Mouse (Mus musculus): Measurements from ENCODE around the gene Pld3. TPM values are rescaled to one million over a fixed set of nuclear protein-coding genes. Genes with fewer than 3 reads are reported as not detected.

Gene Pld3
- polyA plus RNA-seq (2021): 148 TPM

DNA sequence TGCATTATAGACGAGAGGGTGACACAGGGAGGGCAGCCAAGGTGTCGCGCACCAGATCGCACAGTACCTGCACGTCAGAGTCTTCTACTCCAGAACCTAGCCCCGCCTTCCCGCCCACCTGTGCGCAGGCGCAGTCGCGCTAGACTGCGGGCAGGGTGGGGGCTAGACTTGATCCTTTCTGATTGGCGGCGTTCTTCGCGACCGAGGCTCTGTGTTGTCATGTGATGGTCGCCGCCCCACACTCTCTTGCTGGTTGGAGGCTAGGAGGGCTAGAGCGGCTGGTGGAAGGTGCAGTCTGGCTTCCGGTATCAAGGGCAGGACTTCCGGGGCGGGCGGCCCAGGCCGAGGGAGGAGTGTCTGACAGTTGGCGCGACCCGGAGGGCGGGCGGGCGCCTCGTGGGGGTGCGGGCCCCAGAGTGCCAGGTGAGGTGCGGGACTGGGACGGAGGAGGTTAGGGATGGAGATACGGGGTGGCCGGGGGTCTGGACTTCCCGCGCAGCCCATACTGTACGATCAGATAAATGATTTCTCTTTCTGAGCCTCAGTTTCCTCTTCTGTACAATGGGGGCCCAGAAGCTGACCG, at the start of gene Pld3, which contains the start of gene 2310022A10Rik:
TSS of gene Pld3 (minus strand) at position 288 of the 583 bp plus-strand sequence.
TSS of gene 2310022A10Rik (plus strand) at position 303 of the 583 bp plus-strand sequence.
- POLR2A ChIA-PET: interaction anchor here (0.9 to 1.0 kb wide), 2 partner anchors 9 to 27 kb away, joined by 3 read pairs; no protein-coding TSS in a partner anchor
- in situ Hi-C loops (cut with MboI; ENCODE audit: low pct_unique_long_range_greater_than_20kb): no loop called here
- CTCF ChIA-PET: interaction anchor here (0.8 kb wide), 1 partner anchor 45 kb away, joined by 3 read pairs; no protein-coding TSS in a partner anchor
- H3K27me3 ChIP-seq: no peaks in the 10 kb centered on the region
- ATAC-seq: peak; percentile 99
- no peak for TF ChIP-seq CTCF (IDR thresholded peaks at IDR 0.05)
- peak; percentile 63 for DNase-seq (ENCODE audit: low read depth, low spot score)

DNA sequence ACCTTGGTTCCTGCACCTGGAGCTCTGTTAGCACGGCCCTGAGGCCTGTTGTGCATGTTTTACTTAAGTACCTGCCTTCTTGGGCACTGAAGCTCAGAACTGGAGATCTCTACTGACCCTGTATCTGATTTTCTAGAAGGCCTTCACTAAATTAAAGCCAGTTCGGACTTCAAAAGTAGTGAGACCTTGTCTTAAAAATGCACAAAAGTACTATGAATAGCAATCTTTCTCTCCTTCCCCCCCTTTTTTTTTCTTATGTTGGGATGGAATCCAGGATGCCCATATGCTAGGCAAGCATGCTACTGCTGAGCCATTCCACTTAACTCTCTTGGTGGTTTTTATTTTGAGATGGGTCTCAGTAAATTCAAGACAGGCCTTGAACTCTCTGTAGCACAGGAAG, 49.1 kb upstream of the Pld3 start:
- no peaks in the 10 kb centered on the region for H3K27me3 ChIP-seq
- in situ Hi-C loops (cut with MboI; ENCODE audit: low pct_unique_long_range_greater_than_20kb): no loop called here
- no peak for ATAC-seq
- DNase-seq (ENCODE audit: low read depth, low spot score): no peak
- ChIA-PET POLR2A (interaction anchor here (1.7 kb wide), 1 partner anchor 10 kb away, joined by 6 read pairs; the partner anchor contains the start of gene Akt2), CTCF (no interaction called here)
- TF ChIP-seq CTCF (IDR thresholded peaks at IDR 0.05): no peak

DNA sequence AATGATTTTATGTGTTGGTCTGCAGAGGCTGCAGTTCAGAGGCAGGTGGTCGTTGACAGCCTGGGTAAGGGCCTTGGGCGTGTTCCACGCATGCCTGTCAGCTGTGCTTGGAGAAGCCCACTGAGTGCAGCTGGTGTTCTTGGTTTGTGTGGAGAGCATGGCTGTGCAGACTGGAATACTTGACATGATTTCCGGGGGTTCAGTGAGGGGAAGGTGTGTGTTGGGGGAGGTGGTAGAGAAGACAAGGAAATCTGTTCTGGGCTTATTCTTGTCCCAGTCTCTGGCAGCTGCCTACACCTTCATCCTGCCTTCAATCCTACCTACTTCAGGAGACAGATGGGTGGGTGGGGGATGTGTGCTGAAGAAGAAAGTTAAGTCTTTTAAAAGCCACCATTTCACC, 48.6 kb upstream of the Pld3 start:
- ATAC-seq: no peak
- no peaks in the 10 kb centered on the region for H3K27me3 ChIP-seq
- TF ChIP-seq CTCF (IDR thresholded peaks at IDR 0.05): no peak
- in situ Hi-C loops (cut with MboI; ENCODE audit: low pct_unique_long_range_greater_than_20kb): no loop called here
- no peak for DNase-seq (ENCODE audit: low read depth, low spot score)
- ChIA-PET POLR2A (interaction anchor here (1.7 kb wide), 1 partner anchor 10 kb away, joined by 6 read pairs; the partner anchor contains the start of gene Akt2), CTCF (no interaction called here)

DNA sequence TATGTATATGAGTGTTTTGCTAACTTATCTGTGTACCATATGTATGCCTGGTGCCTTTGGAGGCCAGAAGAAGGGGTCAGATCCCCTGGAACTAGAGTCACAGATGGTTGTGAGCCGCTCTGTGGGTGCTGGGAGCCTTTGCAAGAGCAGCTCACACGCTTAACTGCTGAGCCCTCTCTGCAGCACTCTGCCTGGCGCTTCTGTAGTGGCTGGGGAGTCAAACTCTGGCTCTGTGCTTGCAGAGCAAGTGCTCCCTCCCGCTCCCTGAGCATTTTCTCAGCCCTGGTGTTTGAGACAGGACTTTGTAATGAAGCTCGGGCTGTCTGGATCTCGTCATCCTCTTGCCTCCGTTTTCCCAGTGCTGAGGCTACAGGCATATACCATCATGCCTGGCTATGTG, 45.0 kb upstream of the Pld3 start:
- no peak for TF ChIP-seq CTCF (IDR thresholded peaks at IDR 0.05)
- POLR2A ChIA-PET: no interaction called here
- no peak for DNase-seq (ENCODE audit: low read depth, low spot score)
- ATAC-seq: no peak
- CTCF ChIA-PET: interaction anchor here (1.0 to 1.6 kb wide), 2 partner anchors 15 to 46 kb away, joined by 3 to 8 read pairs; no protein-coding TSS in a partner anchor
- H3K27me3 ChIP-seq: no peaks in the 10 kb centered on the region
- in situ Hi-C loops (cut with MboI; ENCODE audit: low pct_unique_long_range_greater_than_20kb): no loop called here

DNA sequence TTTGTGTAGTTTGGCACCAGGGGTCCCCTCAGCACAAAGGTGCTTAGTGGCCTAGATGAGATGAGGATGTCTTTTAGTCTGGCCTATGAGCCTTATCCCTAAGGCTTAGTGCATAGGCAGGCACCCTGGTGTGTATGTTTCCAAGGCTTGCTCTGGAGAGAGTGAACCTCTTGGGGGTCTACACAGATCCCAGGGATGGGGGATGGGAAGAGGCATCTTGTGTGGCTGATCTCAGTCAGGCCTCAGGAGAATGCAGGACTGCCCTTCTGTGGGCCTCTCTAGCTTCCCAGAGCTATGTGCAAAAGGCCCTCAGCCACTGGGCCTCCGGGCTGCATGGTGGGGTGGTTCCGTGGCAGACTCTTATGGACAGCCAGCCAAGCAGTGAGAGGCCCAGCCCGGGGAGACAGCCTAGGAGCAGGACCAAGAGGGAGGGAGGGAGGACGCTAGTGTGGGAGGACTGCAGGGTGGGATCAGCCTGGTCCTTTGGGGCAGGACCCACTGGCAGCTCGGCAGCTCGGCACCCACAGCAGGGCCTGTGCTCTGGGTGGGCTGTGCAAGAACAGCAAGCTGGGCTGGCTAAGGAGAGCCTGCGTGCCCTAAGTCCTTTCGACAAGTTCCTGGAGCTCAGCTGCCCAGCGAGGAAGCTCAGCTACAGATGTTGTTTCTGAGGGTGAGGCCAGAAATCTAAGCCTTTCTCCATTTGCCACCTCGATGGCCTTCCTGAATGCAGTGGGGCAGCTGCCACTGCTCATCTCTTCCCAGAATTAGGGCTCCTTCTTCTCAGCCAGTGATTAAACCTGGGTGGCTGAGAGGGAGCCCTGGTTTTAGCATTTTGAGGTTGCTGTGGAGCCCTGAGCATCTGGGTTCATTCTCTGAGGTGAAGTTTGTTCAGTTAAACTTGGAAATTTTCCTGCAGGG, 43.8 kb upstream of the Pld3 start:
- POLR2A ChIA-PET: no interaction called here
- no peak for ATAC-seq
- in situ Hi-C loops (cut with MboI; ENCODE audit: low pct_unique_long_range_greater_than_20kb): no loop called here
- no peak for DNase-seq (ENCODE audit: low read depth, low spot score)
- TF ChIP-seq CTCF (IDR thresholded peaks at IDR 0.05): no peak
- CTCF ChIA-PET: interaction anchor here (0.8 kb wide), 1 partner anchor 10 kb away, joined by 3 read pairs; no protein-coding TSS in a partner anchor
- H3K27me3 ChIP-seq: no peaks in the 10 kb centered on the region

DNA sequence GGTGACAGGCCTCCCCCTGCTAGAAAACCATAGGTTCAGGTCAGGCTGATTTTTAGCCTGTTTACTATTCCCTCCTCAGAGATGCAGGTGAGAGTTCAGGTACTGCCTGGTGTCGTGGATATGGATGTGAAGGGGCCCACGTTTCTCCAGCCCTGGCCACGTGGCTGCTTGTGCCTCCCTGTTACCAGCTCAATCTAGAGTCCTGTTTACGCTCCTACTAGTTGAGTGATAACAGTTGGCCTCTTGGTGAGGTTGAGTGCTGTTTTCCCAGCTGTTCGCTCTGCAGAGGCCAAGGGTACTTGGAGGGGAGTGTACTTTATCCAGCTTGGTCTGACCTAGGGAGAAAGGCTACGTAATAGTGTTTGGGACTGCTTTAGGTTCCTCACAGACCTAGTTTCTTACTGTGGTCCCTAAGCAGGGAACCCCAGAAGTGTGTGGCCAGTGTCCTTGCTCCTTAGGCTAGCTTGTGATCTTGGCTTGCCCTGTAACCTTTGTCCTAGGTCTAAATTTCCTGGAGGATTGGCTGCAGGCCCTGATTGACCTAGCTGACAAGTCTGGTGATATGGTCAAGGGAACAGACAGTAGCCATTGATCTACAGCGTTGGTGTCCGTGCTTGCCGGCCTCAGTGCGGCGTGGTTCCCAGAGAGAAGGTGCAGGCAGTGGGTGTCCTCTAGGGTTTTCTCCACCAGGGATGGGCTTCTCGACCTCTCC, 40.1 kb upstream of the Pld3 start:
- ATAC-seq (no peak), DNase-seq (ENCODE audit: low read depth, low spot score) (no peak)
- ChIA-PET POLR2A (interaction anchor here (0.6 to 2.1 kb wide), 5 partner anchors 9 to 96 kb away, joined by 3 to 6 read pairs (median 3); partner anchors contain the start of gene Zfp607b), CTCF (no interaction called here)
- no peaks in the 10 kb centered on the region for H3K27me3 ChIP-seq
- in situ Hi-C loops (cut with MboI; ENCODE audit: low pct_unique_long_range_greater_than_20kb): no loop called here
- no peak for TF ChIP-seq CTCF (IDR thresholded peaks at IDR 0.05)

DNA sequence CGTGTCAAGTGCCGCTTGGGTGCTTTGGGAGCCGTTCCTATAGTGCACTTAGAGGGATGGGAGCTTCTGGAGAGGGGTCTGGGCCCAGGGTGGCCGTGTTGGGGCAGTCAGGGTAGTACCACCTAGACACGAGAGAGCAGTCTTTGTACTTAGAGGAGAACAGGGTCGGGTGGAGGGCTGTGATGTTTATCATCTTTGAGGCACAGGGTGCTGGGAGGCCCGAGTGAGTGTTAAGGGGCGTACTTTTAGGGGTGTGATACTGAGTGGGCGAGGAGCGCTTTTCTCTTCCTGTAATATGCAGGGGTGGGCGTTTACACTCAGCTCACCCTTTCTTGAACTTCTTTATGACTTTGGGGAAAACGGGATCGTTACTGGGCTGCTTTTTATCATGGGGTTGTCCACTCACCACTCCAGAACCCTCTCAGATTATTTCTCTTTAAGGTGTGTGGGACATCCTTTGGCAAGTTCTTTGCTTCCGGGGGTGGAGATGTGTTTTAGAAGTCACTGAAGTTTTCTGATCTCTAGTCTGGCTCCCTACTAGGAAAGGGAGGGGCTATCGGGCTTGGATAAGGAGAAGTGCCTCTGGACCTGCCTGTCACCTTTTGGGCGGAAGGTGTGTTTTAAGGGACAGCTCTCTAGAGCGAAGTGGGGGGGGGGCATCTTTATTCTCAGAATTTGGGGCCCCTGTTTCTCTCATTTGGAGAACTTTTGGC, 39.4 kb upstream of the Pld3 start:
- no peaks in the 10 kb centered on the region for H3K27me3 ChIP-seq
- ChIA-PET CTCF (no interaction called here), POLR2A (interaction anchor here (0.6 to 2.1 kb wide), 7 partner anchors 10 to 97 kb away, joined by 3 to 6 read pairs (median 4); partner anchors contain the start of gene Zfp607b)
- in situ Hi-C loops (cut with MboI; ENCODE audit: low pct_unique_long_range_greater_than_20kb): no loop called here
- ATAC-seq (peak; percentile 27), DNase-seq (ENCODE audit: low read depth, low spot score) (no peak)
- TF ChIP-seq CTCF (IDR thresholded peaks at IDR 0.05): no peak

DNA sequence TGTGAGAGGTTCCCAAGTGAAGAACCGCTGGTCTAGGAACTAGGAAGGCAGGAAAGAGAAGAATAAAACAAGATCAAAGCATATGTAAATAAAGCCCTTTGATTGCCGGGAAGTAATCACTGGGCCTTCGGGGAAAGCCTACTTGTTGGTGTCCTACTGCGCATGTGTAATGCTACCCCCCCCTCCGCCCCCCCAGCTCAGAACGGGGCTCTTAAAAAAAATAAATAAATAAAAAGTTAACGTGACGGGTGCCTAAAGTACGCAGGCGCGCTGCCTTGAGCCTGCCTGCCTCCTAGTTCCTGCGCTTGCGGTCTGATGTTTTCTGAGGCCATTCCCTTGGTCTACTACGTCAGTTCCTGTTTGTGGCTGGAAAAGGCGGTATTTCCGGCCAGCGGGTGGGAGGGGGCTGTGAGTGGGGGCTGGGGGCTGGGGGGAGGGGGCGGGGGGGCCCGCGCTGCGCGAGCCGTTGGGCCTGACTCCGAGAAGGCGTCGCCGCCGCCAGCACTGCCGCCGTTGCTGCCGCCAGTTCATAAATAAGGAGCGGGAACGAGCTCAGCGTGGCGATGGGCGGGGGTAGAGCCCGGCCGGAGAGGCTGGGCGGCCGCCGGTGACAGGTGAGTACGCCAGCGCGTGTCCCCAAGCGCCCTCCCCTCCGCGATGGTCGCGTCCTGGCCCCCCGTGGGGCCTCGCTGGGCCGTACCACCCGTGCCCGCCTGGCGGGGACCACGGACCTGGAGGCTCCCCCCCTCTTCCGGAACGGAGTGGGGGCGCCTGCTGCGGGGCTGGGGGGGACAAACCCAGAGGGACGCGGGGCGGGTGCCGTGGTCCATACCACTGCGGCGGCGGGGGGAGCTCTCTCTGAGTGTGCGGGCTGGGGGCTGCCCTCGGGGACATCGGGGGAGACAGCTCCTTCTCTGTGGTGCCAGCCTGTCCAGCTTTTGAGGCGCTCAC, 38.5 kb upstream of the Pld3 start, which contains the start of gene Akt2:
TSS of gene Akt2 (plus strand) at position 287 of the 951 bp plus-strand sequence.
- POLR2A ChIA-PET: interaction anchor here (0.6 to 2.1 kb wide), 6 partner anchors 11 to 97 kb away, joined by 3 to 6 read pairs (median 4); partner anchors contain the start of gene Zfp607b
- no peak for TF ChIP-seq CTCF (IDR thresholded peaks at IDR 0.05)

More for the DNA sequence above, 38.5 kb upstream of the Pld3 start, which contains the start of gene Akt2:
- DNase-seq (ENCODE audit: low read depth, low spot score) (peak; percentile 91), ATAC-seq (peak; percentile 88)
- in situ Hi-C loops (cut with MboI; ENCODE audit: low pct_unique_long_range_greater_than_20kb): no loop called here
- no peaks in the 10 kb centered on the region for H3K27me3 ChIP-seq
- CTCF ChIA-PET: interaction anchor here (1.6 kb wide), 1 partner anchor 9 kb away, joined by 3 read pairs; no protein-coding TSS in a partner anchor
